Mouse (Mus musculus) heart, adult 11 months (tissue): ENCODE data around the gene Prkd2.

ENCODE experiments used
- DNase-seq: peaks from one replicate; pipeline ENCODE4 v3.0.0; 2022

The Prkd2 gene

GRCm38 (mm10) chr7:16827274-16827673 lies 15.4 kb upstream of the Prkd2 start:
- DNase-seq: no peak

DNA sequence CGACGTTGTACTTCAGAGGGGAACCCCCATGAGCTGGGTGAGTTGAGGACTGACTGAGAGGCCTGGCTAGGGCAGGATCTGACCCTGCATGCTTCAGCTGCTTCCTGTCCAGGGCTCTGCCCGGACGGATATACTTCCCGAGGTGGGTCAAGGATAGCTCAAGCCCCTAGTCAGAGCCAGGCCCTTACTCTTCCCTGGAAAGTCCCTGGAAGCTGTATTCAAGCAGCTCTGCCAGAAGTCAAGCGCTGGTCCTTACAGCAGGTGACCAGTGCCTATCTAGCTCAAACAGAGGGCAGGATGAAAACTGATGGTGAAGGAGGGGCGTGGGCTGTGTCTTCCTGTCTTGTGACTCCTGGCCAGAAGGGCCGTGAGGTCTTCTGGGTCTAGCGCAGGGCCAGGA lies 12.3 kb upstream of the Prkd2 start:
- DNase-seq: peak; percentile 97

GRCm38 (mm10) chr7:16837916-16838803 lies 4.5 kb upstream of the Prkd2 start:
- DNase-seq: peak; percentile 91

GRCm38 (mm10) chr7:16838804-16839426 lies 3.8 kb upstream of the Prkd2 start:
- peak; percentile 87 for DNase-seq

DNA sequence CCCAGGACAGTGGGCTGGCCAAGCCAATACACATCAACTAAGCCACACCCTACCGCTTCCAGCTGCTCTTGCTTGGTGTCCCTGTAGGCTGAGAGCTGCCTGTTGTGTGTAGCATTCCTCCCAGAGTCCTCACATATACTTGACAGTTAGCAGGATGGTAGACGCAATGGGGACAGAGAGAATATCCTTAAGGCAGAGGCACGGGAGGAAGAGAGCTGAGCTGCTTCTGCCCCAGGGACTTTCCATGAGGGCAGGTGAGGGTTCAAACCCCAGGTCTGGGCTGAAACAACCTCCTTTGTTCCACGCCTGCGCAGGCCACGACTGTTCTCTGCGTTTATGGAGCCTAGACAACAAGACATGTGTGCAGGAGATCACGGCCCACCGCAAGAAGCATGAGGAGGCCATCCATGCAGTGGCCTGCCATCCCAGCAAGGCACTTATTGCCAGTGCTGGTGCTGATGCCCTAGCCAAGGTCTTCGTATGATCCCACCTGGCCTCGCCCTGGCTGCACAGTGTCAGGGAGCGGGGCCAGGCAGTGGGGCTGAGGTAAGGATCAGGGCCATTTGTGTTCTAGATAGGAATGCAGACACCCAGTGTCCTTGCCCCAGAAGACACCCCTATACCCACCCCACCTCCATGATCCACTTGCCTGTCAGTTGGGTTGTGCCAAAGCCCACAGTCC lies 3.1 kb upstream of the Prkd2 start:
- DNase-seq: peak; percentile 87

DNA sequence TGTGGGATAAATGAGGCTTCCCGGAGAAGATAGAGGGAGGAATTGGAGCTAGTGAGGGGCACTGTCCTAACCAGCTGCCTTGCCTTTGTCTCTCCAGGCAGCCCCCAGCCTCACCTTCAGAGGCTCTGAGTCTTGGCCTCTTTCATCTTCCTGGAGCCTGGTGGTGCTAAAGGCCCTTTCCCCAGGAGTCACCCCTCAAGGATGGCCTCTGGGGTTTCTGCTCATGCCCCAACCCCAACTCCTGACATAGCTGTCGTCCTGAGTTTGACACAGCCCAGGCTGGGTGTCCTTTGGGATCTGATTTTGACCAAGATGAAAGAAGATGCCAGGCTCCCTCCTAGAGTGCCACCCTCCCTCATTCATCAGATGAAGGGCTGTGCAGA lies 2.6 kb upstream of the Prkd2 start:
- peak; percentile 80 for DNase-seq

GRCm38 (mm10) chr7:16841078-16841477 lies 1.6 kb upstream of the Prkd2 start:
- no peak for DNase-seq

DNA sequence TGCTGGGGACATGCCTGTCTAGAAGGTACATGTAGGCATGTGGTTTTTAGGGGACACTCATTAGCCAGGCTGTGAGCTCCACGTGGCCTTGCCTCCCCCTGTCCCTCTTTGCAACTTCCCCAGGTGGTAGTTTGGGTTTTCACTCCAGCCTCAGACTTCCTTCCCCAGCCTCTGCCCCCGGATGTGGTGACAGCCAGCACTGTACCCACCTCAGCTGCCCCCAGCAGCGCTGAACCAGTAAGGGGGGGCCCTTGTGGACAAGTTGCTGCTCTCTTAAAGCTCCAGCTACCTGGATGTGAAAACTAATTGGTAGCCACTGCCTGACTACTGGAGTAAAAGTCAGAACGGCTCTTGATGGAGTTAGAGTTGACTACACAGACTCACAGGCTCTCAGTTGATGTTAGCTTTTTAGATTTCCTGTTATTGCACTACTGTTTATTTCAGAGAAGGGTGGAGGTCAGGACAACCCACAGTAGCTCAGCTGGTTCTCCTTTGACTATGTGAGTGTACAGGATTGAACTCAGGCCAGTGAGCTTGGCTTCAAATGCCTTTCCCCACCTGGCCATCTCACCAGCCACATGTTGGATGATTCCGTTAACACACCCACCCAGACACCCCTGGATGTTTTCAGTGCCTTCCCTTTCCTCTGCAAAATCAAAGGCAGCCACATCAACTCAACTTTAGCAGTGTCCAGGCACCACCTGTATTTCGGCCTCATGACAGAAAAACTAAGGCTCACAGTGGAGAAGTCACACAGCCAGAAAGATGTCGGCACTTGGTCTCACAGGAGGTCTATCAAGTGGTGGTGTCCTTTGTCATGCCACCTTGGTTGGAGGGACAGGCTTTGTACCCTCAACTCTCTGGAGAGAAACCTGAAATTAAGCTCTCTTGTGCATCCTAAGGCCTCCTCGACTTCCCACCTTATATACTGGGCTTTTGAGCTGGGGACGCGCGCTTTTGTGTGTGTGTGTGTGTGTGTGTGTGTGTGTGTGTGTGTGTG lies 841 bp upstream of the Prkd2 start:
- DNase-seq: peak; percentile 96

GRCm38 (mm10) chr7:16843441-16844171 lies 904 bp downstream of the Prkd2 start:
- DNase-seq: peak; percentile 98

DNA sequence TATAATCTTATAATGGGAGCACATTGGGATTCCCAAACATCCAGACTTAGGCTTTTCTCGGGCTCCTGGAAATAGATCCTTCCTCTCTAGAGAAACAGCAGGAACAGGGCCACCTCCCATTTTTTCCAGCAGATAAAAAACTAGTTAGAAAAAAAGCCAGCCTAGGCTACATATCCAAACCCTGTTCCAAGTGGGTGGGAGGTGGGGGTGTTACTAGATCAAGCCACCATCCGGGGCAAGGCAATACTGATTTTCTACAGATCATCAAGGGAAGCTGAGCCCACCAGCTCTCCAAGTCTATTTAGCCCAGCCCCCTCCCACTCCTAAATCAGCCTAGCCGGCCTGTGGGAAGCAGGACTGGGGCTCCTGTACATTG lies 2.0 kb downstream of the Prkd2 start:
- DNase-seq: peak; percentile 98

DNA sequence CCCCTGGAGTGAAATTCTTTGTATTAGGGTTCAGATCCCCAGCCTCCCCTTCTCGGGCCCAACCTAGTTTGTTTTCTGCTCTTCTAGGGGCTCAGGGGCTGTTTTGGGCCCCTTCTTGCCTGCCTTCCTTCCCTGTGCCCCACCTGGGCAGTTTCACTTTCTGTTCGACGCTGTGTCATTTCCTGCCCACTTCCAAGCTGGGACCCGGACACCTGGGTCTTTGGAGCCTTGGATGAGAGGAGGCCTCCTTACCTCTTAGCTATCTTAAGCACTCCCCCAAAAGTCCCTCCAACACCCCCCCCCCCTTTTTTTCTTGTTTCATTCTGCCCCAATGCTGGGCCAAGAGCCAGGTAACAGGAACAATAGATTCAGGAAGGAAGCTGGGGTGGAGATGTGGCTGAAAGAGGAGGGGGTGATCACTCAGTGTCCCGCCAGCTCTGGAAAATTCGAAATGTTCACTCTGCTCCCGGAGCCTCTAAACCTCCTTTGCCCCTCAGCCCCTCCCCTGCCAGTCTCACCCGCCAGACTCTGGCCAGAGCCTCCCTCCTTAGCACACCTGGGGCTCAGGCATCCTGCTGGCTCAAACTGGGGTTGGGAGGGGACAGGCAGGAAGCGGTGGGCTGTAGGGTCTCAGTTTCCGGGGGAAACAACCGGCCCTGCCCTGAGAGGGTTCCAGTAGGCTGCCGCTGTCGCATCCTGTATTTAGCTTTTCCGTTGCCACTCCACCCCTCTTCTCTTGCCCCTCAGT lies 2.5 kb downstream of the Prkd2 start:
- DNase-seq: peak; percentile 99

DNA sequence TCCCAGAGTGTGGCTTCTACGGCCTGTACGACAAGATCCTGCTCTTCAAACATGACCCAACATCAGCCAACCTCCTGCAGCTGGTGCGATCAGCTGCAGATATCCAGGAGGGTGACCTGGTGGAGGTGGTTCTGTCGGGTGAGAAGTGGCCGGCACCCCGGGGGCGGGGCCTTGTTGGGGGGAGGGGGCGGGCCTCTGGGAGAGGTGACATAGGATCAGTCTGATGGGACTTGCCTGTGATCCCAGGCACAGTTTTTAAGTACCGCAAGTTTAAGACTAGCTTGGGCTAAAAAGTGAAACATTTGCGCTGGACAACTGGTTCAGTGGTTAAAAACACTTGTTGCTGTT lies 3.1 kb downstream of the Prkd2 start:
- DNase-seq: no peak

DNA sequence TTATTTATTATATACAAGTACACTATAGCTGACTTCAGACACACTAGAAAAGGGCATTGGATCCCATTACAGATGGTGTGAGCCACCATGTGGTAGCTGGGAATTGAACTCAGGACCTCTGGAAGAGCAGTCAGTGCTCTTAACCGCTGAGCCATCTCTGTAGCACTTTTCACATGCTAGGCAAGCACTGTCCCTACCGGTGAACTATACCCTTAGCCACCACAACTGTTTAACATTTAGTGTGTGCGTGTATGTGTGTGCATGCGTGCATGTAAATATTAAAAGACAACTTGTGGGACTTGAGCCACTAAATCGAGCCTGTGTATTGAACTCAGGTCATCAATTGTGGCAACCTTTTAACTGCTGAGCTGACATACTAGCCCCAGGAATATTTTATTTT lies 4.1 kb downstream of the Prkd2 start:
- DNase-seq: no peak

DNA sequence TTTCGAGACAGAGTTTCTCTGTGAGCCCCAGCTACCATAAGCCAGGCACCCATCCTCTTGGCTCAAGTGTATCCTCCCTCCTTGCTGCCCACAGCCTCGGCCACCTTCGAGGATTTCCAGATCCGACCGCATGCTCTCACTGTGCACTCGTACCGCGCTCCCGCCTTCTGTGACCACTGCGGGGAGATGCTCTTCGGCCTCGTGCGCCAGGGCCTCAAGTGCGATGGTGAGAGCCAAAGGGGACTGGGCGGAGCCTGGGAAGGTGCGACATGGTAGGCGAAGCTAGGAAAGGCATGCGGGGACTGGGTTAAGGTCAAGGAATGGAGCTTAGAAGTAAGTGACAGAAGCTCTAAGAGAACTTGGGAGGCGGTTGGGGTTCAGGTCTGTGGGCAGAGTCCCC lies 4.8 kb downstream of the Prkd2 start:
- peak; percentile 90 for DNase-seq

DNA sequence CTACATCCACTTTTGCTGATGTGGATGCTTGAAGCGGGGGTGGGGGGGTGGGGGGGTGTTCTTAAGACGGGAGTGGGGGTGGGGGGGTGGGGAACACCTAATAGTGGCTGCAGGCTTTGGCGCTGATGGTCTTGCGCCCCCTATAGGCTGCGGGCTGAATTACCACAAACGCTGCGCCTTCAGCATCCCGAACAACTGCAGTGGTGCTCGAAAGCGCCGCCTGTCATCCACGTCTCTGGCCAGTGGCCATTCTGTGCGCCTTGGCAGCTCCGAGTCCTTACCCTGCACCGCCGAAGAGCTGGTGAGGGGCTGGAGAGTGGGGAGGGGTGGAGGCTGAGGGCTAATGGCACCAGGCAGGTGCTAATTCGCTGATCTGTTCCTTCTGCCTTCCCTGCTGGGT lies 5.9 kb downstream of the Prkd2 start:
- peak; percentile 94 for DNase-seq

- no peak for DNase-seq
Measured at GRCm38 (mm10) chr7:16851636-16852035, 8.9 kb downstream of the Prkd2 start.

GRCm38 (mm10) chr7:16853302-16853831 lies 10.7 kb downstream of the Prkd2 start:
- peak; percentile 96 for DNase-seq

DNA sequence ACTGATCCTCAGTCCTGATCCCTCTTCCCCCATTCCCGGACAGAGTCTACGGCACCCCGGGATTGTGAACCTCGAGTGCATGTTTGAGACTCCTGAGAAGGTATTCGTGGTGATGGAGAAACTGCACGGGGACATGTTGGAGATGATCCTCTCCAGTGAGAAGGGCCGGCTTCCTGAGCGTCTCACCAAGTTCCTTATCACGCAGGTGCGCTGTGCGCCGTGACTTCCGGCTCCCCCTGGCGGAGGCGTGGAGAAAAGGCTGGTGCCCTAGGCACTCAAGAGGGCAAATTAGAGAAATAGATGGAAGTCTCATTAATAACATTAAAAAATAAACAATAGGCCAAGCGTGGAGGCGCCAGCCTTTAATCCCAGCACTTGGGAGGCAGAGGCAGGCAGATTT lies 15.6 kb downstream of the Prkd2 start:
- DNase-seq: no peak

DNA sequence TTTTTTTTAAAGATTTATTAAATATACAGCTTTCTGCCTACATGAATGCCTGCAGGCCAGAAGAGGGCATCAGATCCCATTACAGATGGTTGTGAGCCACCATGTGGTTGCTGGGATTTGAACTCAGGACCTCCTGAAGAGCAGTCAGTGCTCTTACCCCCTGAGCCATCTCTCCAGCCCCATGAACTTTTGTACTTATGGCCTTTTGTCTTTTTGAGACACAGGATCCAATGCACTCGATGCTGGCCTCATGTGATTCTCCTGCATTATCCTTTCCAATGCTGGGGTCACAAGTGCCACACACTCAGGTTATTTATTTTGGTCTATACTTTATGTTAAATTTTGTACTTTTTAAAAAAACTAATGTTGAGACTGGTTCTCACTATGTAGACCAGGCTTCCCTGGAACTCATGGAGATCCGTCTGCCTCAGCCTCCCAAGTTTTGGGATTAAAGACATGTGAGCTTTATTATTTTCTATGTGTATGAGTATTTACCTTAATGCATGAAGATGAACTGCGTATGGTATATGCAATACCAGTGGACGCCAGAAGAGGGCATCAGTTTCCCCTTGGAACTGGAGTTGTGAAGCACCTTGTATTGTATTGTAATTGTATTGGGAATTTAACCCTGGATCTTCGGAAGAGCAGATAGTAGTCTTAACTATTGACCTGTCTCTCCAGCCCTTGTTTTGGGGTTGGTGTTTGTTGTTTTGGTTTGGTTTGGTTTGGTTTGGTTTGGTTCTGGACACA lies 17.4 kb downstream of the Prkd2 start:
- DNase-seq: no peak

- DNase-seq: no peak
Measured at GRCm38 (mm10) chr7:16867488-16867887, 24.8 kb downstream of the Prkd2 start.
